Mouse (Mus musculus) T-helper 17 cell (primary cell): ENCODE data around the gene Ctnna3.
"Not testable (repeated sequence)": the region's sequence is repeated elsewhere in the genome, so short reads cannot be mapped to it uniquely, and the experiment has no call there.

Experiments used
- in situ Hi-C, 2 experiments: fragments of 300-600 bp; cut with MboI, MseI; formaldehyde crosslinking; loops; 1 replicate in 1 of 2; 2 replicates in 1 of 2; pipeline ENCODE4 v1.15.1; 2025; ENCODE audit warnings: high pct_unique_total_duplicates in 2 of 2

Gene Ctnna3

DNA sequence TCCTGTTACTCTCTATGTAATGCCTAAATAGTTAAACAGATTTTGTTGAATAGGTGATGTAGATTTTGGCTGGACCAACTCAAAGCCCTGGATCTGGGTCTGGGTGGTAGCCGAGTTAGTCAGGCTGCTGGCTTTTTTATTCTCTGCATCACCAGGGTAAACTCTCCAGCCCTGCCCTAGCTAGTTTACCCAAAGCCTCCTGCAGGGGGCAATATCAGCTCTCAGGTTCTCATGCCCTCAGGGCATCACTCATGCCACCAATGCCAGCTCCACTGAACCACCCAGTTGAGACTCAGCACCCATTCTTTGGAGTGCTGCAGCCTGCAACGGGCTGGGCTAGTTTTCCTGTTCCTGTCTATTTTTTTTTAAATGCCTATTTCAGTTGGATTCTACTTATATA lies 1431.5 kb downstream of the Ctnna3 start:
- in situ Hi-C loops = no loop called here

DNA sequence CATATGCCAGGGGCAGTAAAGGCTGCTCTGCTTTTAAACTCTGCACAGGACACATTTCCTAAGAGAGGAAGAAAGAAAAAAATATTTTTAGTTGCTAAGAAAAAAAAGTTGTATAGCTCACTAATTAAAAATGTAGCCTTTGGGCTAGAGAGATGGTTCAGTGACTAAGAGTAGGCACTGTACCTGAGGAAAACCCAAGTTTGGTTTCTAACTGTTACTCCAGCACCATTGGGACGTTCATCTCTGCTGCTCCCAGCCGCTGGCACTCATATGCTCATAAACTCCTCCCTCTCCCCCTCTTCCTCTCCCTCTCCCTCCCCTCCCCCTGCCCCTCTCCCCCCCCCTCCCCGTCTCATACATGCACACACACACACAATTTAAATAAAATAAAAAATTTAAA lies 1441.0 kb downstream of the Ctnna3 start:
- in situ Hi-C loops = no loop called here

DNA sequence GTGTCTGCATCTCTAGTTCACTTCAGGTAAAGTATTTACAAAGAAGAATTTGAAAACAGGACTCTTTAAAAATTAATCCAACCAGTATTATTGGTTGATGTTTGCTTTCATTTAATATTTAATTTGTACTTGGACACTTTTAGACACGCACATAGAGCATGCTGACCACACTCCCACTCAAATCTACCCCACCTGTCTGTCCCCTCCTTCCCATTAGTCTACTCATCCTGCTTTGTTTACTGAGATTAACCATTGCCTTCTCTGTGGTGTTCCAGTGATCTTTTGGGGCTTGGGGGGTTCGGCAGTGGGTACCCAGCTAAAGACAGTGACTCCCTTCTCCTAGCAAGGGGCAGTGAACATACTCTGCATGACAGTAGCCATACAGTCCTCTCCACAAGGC lies 1446.6 kb downstream of the Ctnna3 start:
- in situ Hi-C loops = no loop called here

DNA sequence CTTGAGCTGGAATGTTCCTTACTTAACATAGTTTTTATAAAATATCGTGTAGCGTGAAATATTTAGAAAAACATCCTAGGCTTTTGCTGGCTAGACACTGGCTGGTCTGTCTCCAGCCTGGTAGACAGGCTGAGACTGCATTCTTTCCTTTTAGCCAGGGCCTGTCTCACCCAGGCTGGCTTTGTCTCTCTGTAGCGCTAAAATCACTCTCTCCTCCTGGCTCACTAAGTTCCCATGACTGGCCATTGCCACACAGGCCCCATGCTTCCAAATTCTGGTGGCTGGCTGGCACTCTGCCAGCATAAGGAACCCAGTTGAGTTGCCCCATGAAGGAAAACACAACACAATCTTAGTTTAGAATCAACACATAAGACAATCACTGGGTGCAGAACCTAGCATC lies 1450.0 kb downstream of the Ctnna3 start:
- in situ Hi-C loops = no loop called here

DNA sequence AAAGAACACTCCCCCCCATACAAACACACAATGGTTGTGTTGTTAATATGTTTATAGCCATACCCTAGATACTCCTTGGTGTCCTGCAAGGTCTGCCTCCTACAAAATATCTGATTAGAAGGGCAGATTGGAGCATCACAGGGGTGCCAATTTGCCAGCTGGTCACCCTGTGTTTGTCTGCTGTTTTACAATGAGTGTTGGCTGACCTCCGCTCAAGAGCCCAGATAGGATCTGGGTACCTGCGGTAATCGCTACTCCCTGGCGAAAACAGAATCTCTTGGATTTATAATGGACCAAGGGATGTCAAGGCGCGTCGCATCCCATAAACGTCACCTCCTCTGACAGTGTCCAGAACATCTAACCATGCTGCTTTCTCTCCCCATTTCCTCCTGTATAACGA lies 1457.0 kb downstream of the Ctnna3 start:
- in situ Hi-C loops = no loop called here

DNA sequence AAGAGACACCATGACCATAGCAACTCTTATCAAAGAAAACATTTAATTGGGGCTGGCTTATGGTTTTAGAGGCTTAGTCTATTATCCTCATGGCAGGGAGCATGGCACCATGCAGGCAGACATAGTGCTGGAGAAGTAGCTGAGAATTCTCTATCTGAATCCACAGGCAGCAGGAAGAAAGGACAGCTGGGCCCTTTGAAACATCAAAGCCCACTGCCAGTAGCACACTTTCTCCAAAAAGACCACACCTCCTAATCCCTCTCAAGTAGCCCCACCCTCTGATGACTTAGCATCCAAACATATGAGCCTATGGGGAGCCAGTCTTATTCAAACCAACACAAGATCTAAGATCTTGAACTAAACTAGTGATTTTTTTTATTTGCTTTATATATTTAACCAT lies 1462.6 kb downstream of the Ctnna3 start:
- in situ Hi-C loops = no loop called here

DNA sequence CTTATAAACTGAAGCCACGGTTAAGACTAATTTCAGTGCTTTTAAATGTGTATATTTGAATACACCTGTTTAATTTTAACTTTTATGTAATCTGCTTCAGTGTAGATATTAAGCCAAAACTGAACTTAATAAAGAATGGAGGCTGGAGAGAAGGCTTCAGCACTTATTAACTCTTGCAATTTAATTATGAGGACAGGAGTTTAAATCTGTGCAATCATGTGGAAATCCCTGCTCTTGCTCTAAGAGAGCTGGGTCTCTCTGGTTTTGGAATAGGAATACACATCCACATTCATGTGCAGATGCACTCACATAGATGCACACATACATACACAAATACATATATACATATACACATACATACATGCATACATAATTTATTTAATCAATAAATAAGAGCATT lies 1468.8 kb downstream of the Ctnna3 start:
- in situ Hi-C loops = no loop called here

DNA sequence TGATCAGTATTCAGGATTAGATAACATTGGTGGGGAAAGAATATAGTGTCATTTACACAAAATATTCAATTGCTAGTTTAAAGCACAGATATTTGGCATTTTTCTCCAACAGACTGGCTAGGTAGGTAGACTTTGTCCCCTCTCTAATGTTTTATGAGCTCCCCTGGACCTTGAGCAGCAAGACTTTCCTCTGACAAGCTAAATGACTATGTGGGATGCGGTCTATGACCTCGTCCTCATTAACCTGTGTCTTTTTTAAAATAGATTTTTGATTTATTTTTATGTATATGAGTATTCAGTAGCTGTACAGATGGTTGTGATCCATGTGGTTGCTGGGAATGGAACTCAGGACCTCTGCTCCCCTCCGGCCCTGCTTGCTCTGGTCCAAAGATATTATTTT lies 1471.8 kb downstream of the Ctnna3 start:
- in situ Hi-C loops = no loop called here

DNA sequence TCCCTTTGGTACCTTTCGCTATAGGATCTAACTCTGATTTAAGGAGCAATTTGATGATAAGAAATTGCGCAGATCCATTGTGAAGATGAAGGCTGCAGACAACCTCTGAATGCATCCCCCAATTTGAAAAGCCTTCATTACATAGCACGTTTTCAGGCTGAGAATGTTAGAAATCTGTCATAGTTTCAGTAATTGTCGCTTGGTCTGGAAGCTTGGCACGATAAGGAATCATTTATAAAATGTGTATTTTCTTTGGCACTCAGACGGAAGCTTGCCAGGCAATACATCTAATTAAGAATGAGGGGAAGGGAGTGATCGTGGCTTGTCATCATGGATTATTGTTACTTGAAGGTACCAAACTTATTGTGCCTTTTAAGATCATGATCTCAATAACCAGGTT lies 1511.1 kb downstream of the Ctnna3 start:
- in situ Hi-C loops = no loop called here

DNA sequence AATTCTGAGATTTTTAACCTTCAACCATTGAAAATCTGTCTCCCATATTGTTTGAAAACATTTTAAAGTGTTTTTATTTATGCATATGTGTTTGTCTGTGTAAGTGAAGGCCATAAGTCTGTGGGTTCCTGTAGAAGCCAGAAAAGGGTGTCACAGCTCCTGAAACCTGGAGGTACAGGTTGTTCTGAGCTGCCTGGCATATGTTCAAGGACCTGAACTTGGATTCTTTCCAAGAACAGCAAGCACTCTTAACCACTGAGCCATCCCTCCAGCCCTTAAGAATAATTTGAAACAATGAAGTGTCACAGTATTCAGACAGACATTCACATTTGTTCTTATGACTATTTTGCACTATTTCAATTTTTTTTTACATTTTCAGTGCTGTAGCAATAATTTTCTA lies 1528.5 kb downstream of the Ctnna3 start:
- in situ Hi-C loops = no loop called here

DNA sequence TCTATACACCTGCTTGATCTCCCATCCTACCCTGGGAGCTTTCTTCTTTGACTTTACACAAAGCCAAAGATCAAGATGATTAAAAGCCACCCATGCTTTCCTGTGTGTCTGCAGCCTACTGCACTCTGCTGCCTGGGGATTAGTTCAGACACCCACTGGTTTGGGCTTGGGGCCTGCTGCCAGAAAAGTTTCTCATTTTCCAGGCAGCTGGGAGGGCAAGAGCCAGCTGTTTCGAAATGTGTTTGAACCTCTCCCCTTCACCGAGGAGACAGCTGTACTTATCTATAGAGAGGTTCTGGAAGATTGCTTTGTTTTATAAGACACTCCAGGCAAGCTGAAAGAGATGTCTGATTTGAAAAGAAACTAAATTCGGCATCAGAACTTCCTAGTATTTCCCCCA lies 1563.0 kb downstream of the Ctnna3 start:
- in situ Hi-C loops = no loop called here

DNA sequence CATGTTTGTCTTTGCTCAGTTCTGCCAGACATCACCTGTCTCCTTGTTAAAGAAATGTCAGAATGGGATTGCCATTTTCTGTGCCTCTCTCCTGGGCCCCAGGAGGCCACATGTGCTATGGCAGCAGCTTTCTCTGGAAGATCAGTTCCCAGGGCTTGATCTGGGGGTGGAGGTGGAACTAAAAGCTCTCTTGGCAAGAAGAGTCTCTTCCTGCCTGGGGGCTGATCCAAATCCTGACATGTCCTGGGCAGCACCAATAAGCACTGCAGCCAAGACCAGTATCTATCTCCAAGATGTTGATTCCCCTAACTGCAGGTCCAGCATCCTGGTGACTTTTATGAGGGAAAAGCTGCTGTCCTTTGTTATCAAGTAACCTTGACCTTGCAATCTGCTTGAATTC lies 1583.6 kb downstream of the Ctnna3 start:
- in situ Hi-C loops = no loop called here

DNA sequence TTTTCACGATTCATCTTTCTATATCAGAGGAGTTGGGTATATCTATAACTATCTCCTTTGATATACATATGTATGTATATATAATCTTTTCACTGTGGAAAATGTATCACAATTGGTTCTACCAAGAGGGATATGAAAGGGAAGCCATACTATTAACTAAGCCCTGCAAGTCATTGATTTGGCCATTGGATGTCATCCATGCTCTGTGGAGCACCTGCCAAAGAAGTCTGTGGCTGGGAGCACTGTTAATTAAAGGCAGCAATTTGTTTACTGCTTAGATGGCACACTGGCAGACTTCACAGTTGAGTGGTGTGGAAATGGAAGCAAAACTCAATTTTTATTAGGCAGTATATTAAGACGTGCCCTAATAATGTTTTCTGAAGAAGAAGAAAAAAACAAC lies 1592.8 kb downstream of the Ctnna3 start:
- in situ Hi-C loops = no loop called here

DNA sequence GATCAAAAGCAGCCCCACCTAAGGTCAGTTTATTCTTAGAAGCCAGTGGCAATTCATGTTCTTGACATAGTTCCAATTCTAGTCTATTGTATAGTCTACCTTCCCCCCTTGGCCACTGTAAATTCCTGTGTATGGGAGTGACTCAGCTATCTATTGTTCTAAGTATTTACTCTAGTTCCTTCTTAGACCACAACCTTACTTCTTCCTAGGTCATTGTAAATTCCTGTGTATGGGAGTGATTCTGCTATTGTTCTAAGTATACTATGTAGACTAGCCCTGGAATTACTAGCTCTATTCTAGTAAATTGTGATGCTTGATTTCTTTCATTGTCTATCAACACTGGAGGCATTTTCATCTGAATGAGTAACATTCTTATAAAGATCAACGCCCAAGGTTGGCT lies 1603.6 kb downstream of the Ctnna3 start:
- in situ Hi-C loops = not testable (repeated sequence)
